Mouse (Mus musculus) embryonic stem cell, embryonic (primary cell): ENCODE measurements around the gene Atf7ip.
"Not testable (repeated sequence)": the region's sequence is repeated elsewhere in the genome, so short reads cannot be mapped to it uniquely, and the experiment has no call there.

Source experiments
- CTCF ChIA-PET, 4 experiments: fragments of 300-600 bp in 2 of 4; fragments of 350-600 bp in 2 of 4; sonication (Branson Sonifier 250); formaldehyde crosslinking; loops; one replicate each; lab custom pipeline; 2022; ENCODE audit warnings: inconsistent platforms in 2 of 4; lab: Charles Lee
- POLR2A ChIA-PET, 4 experiments: fragments of 300-600 bp in 2 of 4; fragments of 350-600 bp in 2 of 4; sonication (Branson Sonifier 250); formaldehyde crosslinking; loops; one replicate each; lab custom pipeline; 2022; ENCODE audit warnings: antibody characterized with exemption in 4 of 4, inconsistent platforms in 1 of 4; lab: Charles Lee

The Atf7ip gene

GRCm38 (mm10) chr6:136505867-136506266 is at the start of gene Atf7ip:
Gene Atf7ip, plus strand, starts transcription at chr6:136506167.
- CTCF ChIA-PET = not testable (repeated sequence)
- POLR2A ChIA-PET = interaction anchor here in 3 of 4 experiments (0.6 to 5.1 kb wide), 6 partner anchors 9 to 25 kb away, joined by 3 to 29 read pairs (median 6); no protein-coding TSS in a partner anchor

GRCm38 (mm10) chr6:136456302-136456701 is 49.7 kb upstream of the Atf7ip start:
- CTCF ChIA-PET = no interaction called here
- POLR2A ChIA-PET = no interaction called here

GRCm38 (mm10) chr6:136459156-136459555 is 46.8 kb upstream of the Atf7ip start:
- POLR2A ChIA-PET = interaction anchor here (0.6 to 2.5 kb wide), 13 partner anchors 9 to 148 kb away, joined by 3 to 7 read pairs (median 4); no protein-coding TSS in a partner anchor
- CTCF ChIA-PET = interaction anchor here in 1 of 4 experiments (1.0 kb wide), 1 partner anchor 36 kb away, joined by 3 read pairs; no protein-coding TSS in a partner anchor

- CTCF ChIA-PET = interaction anchor here (0.6 to 1.6 kb wide), 9 partner anchors 36 to 1464 kb away, joined by 3 to 5 read pairs (median 3); no protein-coding TSS in a partner anchor
- POLR2A ChIA-PET = interaction anchor here (0.5 to 14.8 kb wide), 45 partner anchors 7 to 340 kb away, joined by 3 to 273 read pairs (median 5); partner anchors contain the start of gene Hist4h4 (in 2 of the 4)
Measured at GRCm38 (mm10) chr6:136463491-136463890, 42.5 kb upstream of the Atf7ip start.

- ChIA-PET CTCF (interaction anchor here in 3 of 4 experiments (1.2 to 1.6 kb wide), 5 partner anchors 43 to 226 kb away, joined by 3 to 4 read pairs (median 3); no protein-coding TSS in a partner anchor), POLR2A (interaction anchor here in 3 of 4 experiments (0.6 to 14.8 kb wide), 37 partner anchors 16 to 1656 kb away, joined by 3 to 273 read pairs (median 5); partner anchors contain the start of gene Hist4h4 (in 1 of the 3))
Measured at GRCm38 (mm10) chr6:136464121-136464621, 41.8 kb upstream of the Atf7ip start.

- POLR2A ChIA-PET = interaction anchor here (0.5 to 14.8 kb wide), 33 partner anchors 10 to 342 kb away, joined by 3 to 273 read pairs (median 9); partner anchors contain the start of gene Hist4h4 (in 1 of the 4)
- CTCF ChIA-PET = interaction anchor here in 2 of 4 experiments (0.9 to 1.6 kb wide), 8 partner anchors 19 to 90 kb away, joined by 3 to 7 read pairs (median 4); no protein-coding TSS in a partner anchor
Measured at GRCm38 (mm10) chr6:136465021-136465420, 40.9 kb upstream of the Atf7ip start.

GRCm38 (mm10) chr6:136465959-136466381 is 40.0 kb upstream of the Atf7ip start:
- CTCF ChIA-PET = interaction anchor here in 3 of 4 experiments (0.6 to 1.6 kb wide), 21 partner anchors 20 to 1290 kb away, joined by 3 to 11 read pairs (median 4); no protein-coding TSS in a partner anchor

GRCm38 (mm10) chr6:136466956-136467750 is 38.8 kb upstream of the Atf7ip start:
- ChIA-PET POLR2A (interaction anchor here in 3 of 4 experiments (0.6 to 14.8 kb wide), 29 partner anchors 7 to 90 kb away, joined by 3 to 273 read pairs (median 12); no protein-coding TSS in a partner anchor), CTCF (interaction anchor here in 3 of 4 experiments (0.6 to 1.6 kb wide), 5 partner anchors 33 to 87 kb away, joined by 4 to 11 read pairs (median 5); no protein-coding TSS in a partner anchor)

More at GRCm38 (mm10) chr6:136465959-136466381, 40.0 kb upstream of the Atf7ip start:
- POLR2A ChIA-PET = interaction anchor here in 3 of 4 experiments (0.6 to 14.8 kb wide), 40 partner anchors 9 to 1298 kb away, joined by 3 to 273 read pairs (median 7); partner anchors contain the start of gene Hist4h4 (in 1 of the 3)

GRCm38 (mm10) chr6:136467837-136468236 is 38.1 kb upstream of the Atf7ip start:
- ChIA-PET POLR2A (interaction anchor here in 3 of 4 experiments (0.9 to 14.8 kb wide), 20 partner anchors 8 to 90 kb away, joined by 3 to 273 read pairs (median 18); no protein-coding TSS in a partner anchor), CTCF (interaction anchor here in 1 of 4 experiments (0.6 kb wide), 1 partner anchor 46 kb away, joined by 5 read pairs; no protein-coding TSS in a partner anchor)

GRCm38 (mm10) chr6:136468401-136468912 is 37.5 kb upstream of the Atf7ip start:
- ChIA-PET POLR2A (interaction anchor here in 3 of 4 experiments (0.6 to 14.8 kb wide), 32 partner anchors 9 to 473 kb away, joined by 3 to 273 read pairs (median 6); partner anchors contain the start of gene Hist4h4 (in 1 of the 3)), CTCF (interaction anchor here in 1 of 4 experiments (1.0 kb wide), 1 partner anchor 64 kb away, joined by 3 read pairs; no protein-coding TSS in a partner anchor)

- ChIA-PET POLR2A (interaction anchor here in 3 of 4 experiments (0.6 to 14.8 kb wide), 46 partner anchors 9 to 339 kb away, joined by 3 to 273 read pairs (median 6); partner anchors contain the start of genes Hist4h4 (in 2 of the 3) and H2afj (in 1 of the 3)), CTCF (interaction anchor here in 1 of 4 experiments (1.0 kb wide), 1 partner anchor 63 kb away, joined by 3 read pairs; no protein-coding TSS in a partner anchor)
Measured at GRCm38 (mm10) chr6:136468974-136469792, 36.8 kb upstream of the Atf7ip start.

- CTCF ChIA-PET = interaction anchor here in 1 of 4 experiments (0.7 kb wide), 1 partner anchor 28 kb away, joined by 3 read pairs; no protein-coding TSS in a partner anchor
Measured at GRCm38 (mm10) chr6:136469807-136470206, 36.2 kb upstream of the Atf7ip start.

GRCm38 (mm10) chr6:136470321-136471230 is 35.4 kb upstream of the Atf7ip start:
- CTCF ChIA-PET = interaction anchor here in 2 of 4 experiments (0.6 to 1.2 kb wide), 5 partner anchors 17 to 61 kb away, joined by 3 to 4 read pairs (median 3); no protein-coding TSS in a partner anchor

More at GRCm38 (mm10) chr6:136469807-136470206, 36.2 kb upstream of the Atf7ip start:
- POLR2A ChIA-PET = interaction anchor here (0.5 to 14.8 kb wide), 71 partner anchors 8 to 1430 kb away, joined by 3 to 273 read pairs (median 7); partner anchors contain the start of genes Hist4h4 (in 2 of the 4) and H2afj (in 1 of the 4)

GRCm38 (mm10) chr6:136471601-136472000 is 34.4 kb upstream of the Atf7ip start:
- CTCF ChIA-PET = interaction anchor here in 1 of 4 experiments (0.6 kb wide), 1 partner anchor 1180 kb away, joined by 5 read pairs; no protein-coding TSS in a partner anchor
- POLR2A ChIA-PET = interaction anchor here in 3 of 4 experiments (0.6 to 14.8 kb wide), 33 partner anchors 9 to 332 kb away, joined by 4 to 273 read pairs (median 15); partner anchors contain the start of gene Hist4h4 (in 1 of the 3)

More at GRCm38 (mm10) chr6:136470321-136471230, 35.4 kb upstream of the Atf7ip start:
- POLR2A ChIA-PET = interaction anchor here (0.5 to 14.8 kb wide), 77 partner anchors 8 to 1430 kb away, joined by 3 to 273 read pairs (median 6); partner anchors contain the start of genes Hist4h4 (in 2 of the 4) and H2afj (in 1 of the 4)

- ChIA-PET CTCF (interaction anchor here in 1 of 4 experiments (0.6 kb wide), 1 partner anchor 19 kb away, joined by 3 read pairs; no protein-coding TSS in a partner anchor), POLR2A (interaction anchor here in 3 of 4 experiments (0.8 to 14.8 kb wide), 15 partner anchors 10 to 82 kb away, joined by 3 to 273 read pairs (median 37); no protein-coding TSS in a partner anchor)
Measured at GRCm38 (mm10) chr6:136472779-136473178, 33.2 kb upstream of the Atf7ip start.
